Mouse (Mus musculus) stomach, postnatal 0 days (tissue): ENCODE data around the gene Cx3cl1. TPM values are rescaled to one million over a fixed set of nuclear protein-coding genes. Genes with fewer than 3 reads are reported as not detected.

Source experiments
- ATAC-seq: fragments of 200-750 bp; cut with Nextera tagmentation; 2 replicates; pipeline ENCODE4 v1.8.0; 2017; ENCODE audit not compliant: low FRiP score, low TSS enrichment
- DNase-seq: peaks from one replicate; pipeline ENCODE4 v3.0.0-alpha.2; 2016; ENCODE audit warnings: low spot score
- H3K27ac ChIP-seq: fragments of 300-500 bp; sonication (generic); replicated peaks from 2 replicates; pipeline ENCODE4 v1.5.1; 2014; ENCODE audit warnings: mild to moderate bottlenecking, control low read depth
- H3K27me3 ChIP-seq: fragments of 300-500 bp; sonication (generic); 2 replicates; pipeline ENCODE4 v1.6.1; 2014; ENCODE audit warnings: low read length; ENCODE audit not compliant: control insufficient read depth, insufficient read depth
- H3K36me3 ChIP-seq: fragments of 300-500 bp; sonication (generic); 2 replicates; pipeline ENCODE4 v1.6.1; 2014; ENCODE audit warnings: low read length, mixed read lengths; ENCODE audit not compliant: control insufficient read depth, insufficient read depth
- H3K4me1 ChIP-seq: fragments of 300-500 bp; sonication (generic); replicated peaks from 2 replicates; pipeline ENCODE4 v1.6.1; 2014; ENCODE audit warnings: antibody characterized with exemption; ENCODE audit not compliant: control insufficient read depth, insufficient read depth
- H3K4me2 ChIP-seq: fragments of 300-500 bp; sonication (generic); replicated peaks from 2 replicates; pipeline ENCODE4 v1.6.1; 2014; ENCODE audit warnings: low read depth, mild to moderate bottlenecking, control low read depth, moderate library complexity
- H3K4me3 ChIP-seq: fragments of 300-500 bp; sonication (generic); 2 replicates; pipeline ENCODE4 v1.5.1; 2014; ENCODE audit warnings: low read depth, low read length, control low read depth
- H3K9ac ChIP-seq: fragments of 300-500 bp; sonication (generic); 2 replicates; pipeline ENCODE4 v1.6.1; 2014; ENCODE audit warnings: mild to moderate bottlenecking, low read length, control low read depth, mixed read lengths
- H3K9me3 ChIP-seq: fragments of 300-500 bp; sonication (generic); 2 replicates; pipeline ENCODE4 v1.6.1; 2016; ENCODE audit warnings: low read length; ENCODE audit not compliant: control insufficient read depth
- CTCF ChIP-seq: IDR thresholded peaks from 2 replicates; pipeline ENCODE4 v1.5.1; 2016; ENCODE audit warnings: antibody characterized with exemption, low read depth, mild to moderate bottlenecking, moderate library complexity
- EP300 ChIP-seq: optimal IDR thresholded peaks from 2 replicates; pipeline ENCODE3; 2016; ENCODE audit warnings: antibody characterized with exemption
- WGBS: fragments of 180-500 bp; shearing (Covaris S2); extraction: QIAGEN DNeasy Blood & Tissue Kit; methylation state at CpG from one replicate; pipeline ENCODE4 v1.1.7; 2014; 5-methylcytosine and 5-hydroxymethylcytosine counted together
- polyA plus RNA-seq: library from polyadenylated mRNA; unstranded; fragments of >200 nt; fragmentation: Nextera tagmentation; extraction: Ambion mirVana; gene quantifications from 2 replicates; pipeline ENCODE4 v1.2.1, GENCODE M21; 2015

Cx3cl1 gene
- polyA plus RNA-seq, 1 experiment from 2014 or later, result 18.0 TPM

GRCm38 (mm10) chr8:94805811-94806210 is 34.0 kb downstream of the Cx3cl1 start:
- ATAC-seq (no peak), DNase-seq (no peak)
- Histone ChIP-seq H3K4me3 (no peak overlapping the region), H3K27me3 (no peaks in the 10 kb centered on the region), H3K9ac (no peak overlapping the region), H3K9me3 (no peaks in the 10 kb centered on the region), H3K4me2 (no peak overlapping the region), H3K36me3 (no peaks in the 10 kb centered on the region), H3K4me1 (no peaks in the 10 kb centered on the region), H3K27ac (no peak overlapping the region)
- WGBS, result 59% methylated on average over 4 of the region's 4 CpGs
- TF ChIP-seq EP300, result no peak
- TF ChIP-seq CTCF, result no peak

DNA sequence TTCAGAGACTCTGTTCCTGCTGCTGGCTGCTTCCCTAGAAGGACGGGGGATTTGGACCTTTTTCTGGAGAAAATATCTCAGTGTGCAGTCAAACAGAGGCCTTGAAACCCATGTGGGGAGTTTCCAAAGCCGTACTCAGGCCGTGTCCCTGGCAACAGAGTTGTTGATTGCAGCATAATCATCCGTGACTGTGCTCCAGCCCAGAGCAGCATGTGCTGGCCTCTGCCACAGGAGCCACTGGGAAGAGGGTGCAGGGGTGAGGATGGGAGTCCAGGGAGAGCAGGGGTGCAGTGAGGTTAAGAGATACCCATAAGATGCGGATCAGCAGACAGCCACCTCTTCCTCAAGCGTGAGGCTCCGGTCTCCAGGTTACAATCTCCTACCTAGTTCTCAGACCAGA is 35.7 kb downstream of the Cx3cl1 start:
- 55% methylated on average over 7 of the region's 7 CpGs for WGBS
- no peak overlapping the region for H3K9ac ChIP-seq
- H3K4me3 ChIP-seq, result no peak overlapping the region
- TF ChIP-seq EP300, result no peak
- no peak for TF ChIP-seq CTCF
- no peaks in the 10 kb centered on the region for H3K4me1 ChIP-seq
- ATAC-seq, result peak; percentile 19; the same call in 1 of the 2 replicates
- DNase-seq, result no peak
- no peaks in the 10 kb centered on the region for H3K9me3 ChIP-seq
- no peaks in the 10 kb centered on the region for H3K36me3 ChIP-seq
- H3K4me2 ChIP-seq, result no peak overlapping the region
- no peaks in the 10 kb centered on the region for H3K27me3 ChIP-seq
- no peak overlapping the region for H3K27ac ChIP-seq

DNA sequence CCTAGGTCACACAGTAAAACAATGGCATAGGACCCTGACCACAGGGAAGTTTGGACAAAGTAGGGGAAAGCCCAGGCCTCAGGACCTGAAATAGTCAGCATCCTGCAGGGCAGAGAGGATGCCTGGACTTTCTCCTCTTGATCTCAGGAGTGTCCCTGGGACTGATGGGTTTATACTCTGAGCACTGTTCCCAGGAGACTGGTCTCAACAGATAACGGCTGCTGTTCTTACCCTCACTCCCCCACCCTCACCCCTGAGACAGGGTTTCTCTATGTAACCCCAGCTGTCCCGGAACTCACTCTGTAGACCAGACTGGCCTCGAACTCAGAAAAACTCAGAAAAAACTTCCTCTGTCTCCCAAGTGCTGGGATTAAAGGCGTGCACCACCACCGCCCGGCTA is 36.6 kb downstream of the Cx3cl1 start:
- Histone ChIP-seq H3K4me3 (no peak overlapping the region), H3K9me3 (no peaks in the 10 kb centered on the region), H3K27me3 (no peaks in the 10 kb centered on the region), H3K36me3 (no peaks in the 10 kb centered on the region), H3K4me2 (no peak overlapping the region), H3K9ac (no peak overlapping the region), H3K4me1 (no peaks in the 10 kb centered on the region), H3K27ac (no peak overlapping the region)
- no peak for ATAC-seq
- 79% methylated on average over 6 of the region's 6 CpGs for WGBS
- TF ChIP-seq CTCF (no peak), EP300 (no peak)
- no peak for DNase-seq

GRCm38 (mm10) chr8:94810153-94810552 is 38.3 kb downstream of the Cx3cl1 start, which contains the start of gene Ccl17:
TSS of gene Ccl17 (plus strand) at chr8:94810453.
- Histone ChIP-seq H3K4me1 (no peaks in the 10 kb centered on the region), H3K9me3 (no peaks in the 10 kb centered on the region), H3K36me3 (no peaks in the 10 kb centered on the region), H3K27me3 (no peaks in the 10 kb centered on the region), H3K4me3 (no peak within 1 kb of the TSS), H3K9ac (no peak within 1 kb of the TSS), H3K27ac (no peak within 1 kb of the TSS), H3K4me2 (no peak within 1 kb of the TSS)
- WGBS, result 48% methylated on average over 3 of the region's 3 CpGs
- DNase-seq (no peak), ATAC-seq (no peak)
- TF ChIP-seq CTCF (no peak), EP300 (no peak)

DNA sequence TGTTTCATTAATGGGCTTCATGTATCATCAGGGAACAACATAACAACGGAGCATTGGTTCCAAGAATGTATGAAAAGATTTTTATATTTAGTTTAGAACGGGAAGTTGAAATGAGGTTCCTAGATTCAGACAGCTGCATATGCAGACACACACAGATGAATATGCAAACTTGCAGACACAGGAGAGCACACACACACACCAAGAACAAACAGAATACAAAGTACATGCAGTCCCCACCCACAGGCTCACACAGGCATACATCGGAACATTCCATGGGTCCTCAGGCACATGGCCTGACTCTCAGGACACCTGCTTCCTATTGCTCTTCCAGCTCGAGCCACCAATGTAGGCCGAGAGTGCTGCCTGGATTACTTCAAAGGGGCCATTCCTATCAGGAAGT is 39.0 kb downstream of the Cx3cl1 start:
- Histone ChIP-seq H3K27me3 (no peaks in the 10 kb centered on the region), H3K9ac (no peak overlapping the region), H3K4me2 (no peak overlapping the region), H3K9me3 (no peaks in the 10 kb centered on the region), H3K4me1 (no peaks in the 10 kb centered on the region), H3K27ac (no peak overlapping the region), H3K4me3 (no peak overlapping the region), H3K36me3 (no peaks in the 10 kb centered on the region)
- 56% methylated on average over 5 of the region's 5 CpGs for WGBS
- DNase-seq, result no peak
- ATAC-seq, result peak; percentile 30; the same call in 1 of the 2 replicates
- no peak for TF ChIP-seq CTCF
- no peak for TF ChIP-seq EP300

DNA sequence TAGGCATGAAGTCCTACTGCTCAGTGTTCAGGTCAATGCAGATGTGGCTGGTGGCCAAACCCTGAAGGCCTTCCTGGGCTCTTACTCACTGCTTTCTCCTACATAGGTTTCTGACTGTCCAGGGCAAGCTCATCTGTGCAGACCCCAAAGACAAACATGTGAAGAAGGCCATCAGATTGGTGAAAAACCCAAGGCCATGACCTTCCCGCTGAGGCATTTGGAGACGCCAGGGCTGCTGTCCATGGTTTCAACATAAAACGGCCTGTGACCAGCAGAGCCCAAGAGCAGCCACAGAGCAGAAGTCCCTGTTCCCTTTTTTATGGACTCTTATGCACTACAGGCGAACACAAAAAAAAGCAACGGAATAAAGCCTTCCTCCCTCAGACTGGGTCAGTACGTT is 39.8 kb downstream of the Cx3cl1 start:
- ATAC-seq (no peak), DNase-seq (no peak)
- Histone ChIP-seq H3K27ac (no peak overlapping the region), H3K9ac (no peak overlapping the region), H3K4me1 (no peaks in the 10 kb centered on the region), H3K4me2 (no peak overlapping the region), H3K27me3 (no peaks in the 10 kb centered on the region), H3K4me3 (no peak overlapping the region), H3K9me3 (no peaks in the 10 kb centered on the region), H3K36me3 (no peaks in the 10 kb centered on the region)
- WGBS, result 62% methylated on average over 6 of the region's 6 CpGs
- no peak for TF ChIP-seq CTCF
- TF ChIP-seq EP300, result no peak
